Mouse (Mus musculus) heart, embryonic 16.5 days (tissue): Measurements from ENCODE around the gene Umad1. TPM values are rescaled to one million over a fixed set of nuclear protein-coding genes. Genes with fewer than 3 reads are reported as not detected.

Experiments used
- ATAC-seq: fragments of 200-750 bp; cut with Nextera tagmentation; replicated peaks from 2 replicates; pipeline ENCODE4 v1.8.0; 2017; ENCODE audit warnings: moderate number of reproducible peaks; ENCODE audit not compliant: insufficient read depth, low FRiP score; ENCODE audit errors: extremely low read depth
- H3K27ac ChIP-seq: fragments of 300-500 bp; sonication (generic); 2 replicates; pipeline ENCODE4 v1.5.1; 2014; ENCODE audit warnings: mild to moderate bottlenecking, low read length, control low read depth, moderate library complexity
- H3K27me3 ChIP-seq: fragments of 300-500 bp; sonication (generic); 2 replicates; pipeline ENCODE4 v1.6.1; 2014; ENCODE audit warnings: low read length, mixed read lengths; ENCODE audit not compliant: control insufficient read depth, insufficient read depth
- H3K36me3 ChIP-seq: fragments of 300-500 bp; sonication (generic); 2 replicates; pipeline ENCODE4 v1.6.1; 2014; ENCODE audit not compliant: control insufficient read depth, insufficient read depth
- H3K4me1 ChIP-seq: fragments of 300-500 bp; sonication (generic); 2 replicates; pipeline ENCODE4 v1.6.1; 2014; ENCODE audit warnings: low read length, mixed read lengths; ENCODE audit not compliant: control insufficient read depth, insufficient read depth
- H3K4me2 ChIP-seq: fragments of 300-500 bp; sonication (generic); 2 replicates; pipeline ENCODE4 v1.6.1; 2014; ENCODE audit warnings: low read depth, mild to moderate bottlenecking, control low read depth, low read length
- H3K4me3 ChIP-seq: fragments of 300-500 bp; sonication (generic); 2 replicates; pipeline ENCODE4 v1.5.1; 2014; ENCODE audit warnings: mild to moderate bottlenecking, control low read depth, low read length
- H3K9ac ChIP-seq: fragments of 300-500 bp; sonication (generic); 2 replicates; pipeline ENCODE4 v1.6.1; 2014; ENCODE audit warnings: low read length, control low read depth
- H3K9me3 ChIP-seq: fragments of 300-500 bp; sonication (generic); replicated peaks from 2 replicates; pipeline ENCODE4 v1.6.1; 2016; ENCODE audit warnings: low read length; ENCODE audit not compliant: control insufficient read depth
- WGBS: fragments of 180-500 bp; shearing (Covaris S2); extraction: QIAGEN DNeasy Blood & Tissue Kit; methylation state at CpG from one replicate; pipeline ENCODE4 v1.1.7; 2014; 5-methylcytosine and 5-hydroxymethylcytosine counted together
- polyA plus RNA-seq: library from polyadenylated mRNA; unstranded; fragments of >200 nt; fragmentation: Nextera tagmentation; extraction: Ambion mirVana; gene quantifications from 2 replicates; pipeline ENCODE4 v1.2.1, GENCODE M21; 2015

Umad1 gene
- 21.7 and 24.5 TPM in 2 replicates for polyA plus RNA-seq

DNA sequence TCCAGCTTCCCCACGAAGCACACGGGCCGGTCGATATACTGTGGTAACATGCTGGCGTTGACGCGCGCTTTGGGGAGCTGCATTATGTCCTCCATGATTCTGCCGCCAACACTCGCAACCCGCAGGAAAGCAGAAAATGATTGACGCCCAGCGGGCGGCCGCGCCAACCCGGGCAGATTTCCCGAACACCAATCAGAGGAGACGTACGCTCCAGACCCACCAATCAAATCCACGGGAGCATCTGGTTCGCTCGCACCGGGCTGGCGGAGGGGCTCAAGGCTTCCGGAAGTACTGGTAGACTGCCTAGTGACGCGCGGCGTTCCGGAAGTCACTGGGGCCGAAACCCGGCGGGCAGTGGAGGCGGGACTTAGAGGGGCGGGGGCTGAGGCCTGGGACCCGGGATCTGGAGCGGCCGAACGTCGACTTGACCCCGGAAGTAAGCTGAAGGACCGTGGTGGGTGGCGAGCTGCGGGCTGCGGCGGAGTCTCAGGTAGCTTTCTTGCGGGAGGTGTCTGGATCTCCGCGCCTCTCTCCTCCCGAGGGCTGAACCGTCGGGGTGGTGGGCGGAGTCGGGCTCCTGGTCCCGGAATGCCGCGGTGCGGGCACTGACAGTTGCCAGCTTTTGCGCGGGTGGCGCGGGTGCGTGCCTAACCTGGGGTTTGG, at the start of gene Umad1, which contains the start of the genes Rpa3 and Gm45062:
TSS of gene Umad1 (plus strand) at position 285 of the 663 bp plus-strand sequence.
TSS of gene Rpa3 (minus strand) at position 170 of the 663 bp plus-strand sequence.
TSS of gene Gm45062 (plus strand) at position 447 of the 663 bp plus-strand sequence.
- ATAC-seq = peak; percentile 100
- peaks cover 9% of the 10 kb centered on the region; the same call in 1 of the 2 replicates for H3K4me1 ChIP-seq
- no peaks in the 10 kb centered on the region; the same call in 1 of the 2 replicates for H3K36me3 ChIP-seq
- WGBS = under 1% methylated on average over 64 of the region's 64 CpGs
- no peaks in the 10 kb centered on the region for H3K27me3 ChIP-seq
- H3K4me2 ChIP-seq = peak within 1 kb of the TSS; percentile 77
- H3K9me3 ChIP-seq = no peaks in the 10 kb centered on the region
- peak within 1 kb of the TSS; percentile 74 for H3K27ac ChIP-seq
- H3K4me3 ChIP-seq = peak within 1 kb of the TSS; percentile 82
- peak within 1 kb of the TSS; percentile 82 for H3K9ac ChIP-seq

DNA sequence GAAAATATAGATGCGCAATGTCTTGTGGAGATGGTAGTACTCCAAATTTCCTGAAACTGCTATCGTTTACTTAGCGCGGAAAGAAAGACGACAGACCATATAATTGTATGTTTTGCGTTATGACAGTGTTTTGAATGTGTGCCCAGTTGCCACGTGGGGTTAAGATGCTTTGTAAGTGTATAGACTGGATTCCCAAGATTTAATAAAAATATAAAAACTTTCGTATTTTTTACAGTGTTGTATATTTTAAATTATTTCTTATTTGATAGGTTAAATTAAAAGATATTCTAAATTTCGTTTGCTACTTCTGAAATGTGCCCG, 49.3 kb upstream of the Umad1 start:
- Histone ChIP-seq H3K4me1 (peaks cover 9% of the 10 kb centered on the region), H3K27me3 (no peaks in the 10 kb centered on the region), H3K9me3 (no peaks in the 10 kb centered on the region), H3K36me3 (peaks cover 2% of the 10 kb centered on the region), H3K4me3 (peak overlapping the region; percentile 86), H3K9ac (peak overlapping the region; percentile 95), H3K4me2 (peak overlapping the region; percentile 87), H3K27ac (peak overlapping the region; percentile 94)
- 11% methylated on average over 10 of the region's 10 CpGs for WGBS
- no peak for ATAC-seq

DNA sequence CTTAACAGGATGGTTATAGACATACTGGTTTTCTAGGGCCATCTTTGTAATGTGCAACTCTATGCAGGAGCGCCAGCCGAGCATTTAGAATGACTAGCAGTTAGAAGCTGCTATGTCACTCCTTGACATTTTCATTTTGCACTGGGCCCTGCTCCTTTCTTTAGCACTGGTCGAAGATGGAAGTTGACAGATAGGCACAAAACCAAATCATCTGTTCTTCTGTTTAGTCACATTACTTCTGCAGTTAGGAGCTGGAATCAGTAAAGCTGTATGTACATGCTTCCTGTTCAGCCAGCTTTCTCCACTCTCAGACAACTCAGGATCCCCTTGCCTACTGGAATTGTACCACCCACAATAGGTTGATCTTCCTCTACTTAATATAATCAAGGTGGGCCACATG, 48.4 kb upstream of the Umad1 start:
- H3K27me3 ChIP-seq = no peaks in the 10 kb centered on the region
- peaks cover 10% of the 10 kb centered on the region for H3K36me3 ChIP-seq
- H3K27ac ChIP-seq = no peak overlapping the region
- no peak overlapping the region for H3K9ac ChIP-seq
- no peak overlapping the region for H3K4me2 ChIP-seq
- H3K4me3 ChIP-seq = no peak overlapping the region
- 81% methylated on average over 3 of the region's 3 CpGs for WGBS
- H3K4me1 ChIP-seq = peaks cover 9% of the 10 kb centered on the region
- no peaks in the 10 kb centered on the region for H3K9me3 ChIP-seq
- ATAC-seq = no peak

DNA sequence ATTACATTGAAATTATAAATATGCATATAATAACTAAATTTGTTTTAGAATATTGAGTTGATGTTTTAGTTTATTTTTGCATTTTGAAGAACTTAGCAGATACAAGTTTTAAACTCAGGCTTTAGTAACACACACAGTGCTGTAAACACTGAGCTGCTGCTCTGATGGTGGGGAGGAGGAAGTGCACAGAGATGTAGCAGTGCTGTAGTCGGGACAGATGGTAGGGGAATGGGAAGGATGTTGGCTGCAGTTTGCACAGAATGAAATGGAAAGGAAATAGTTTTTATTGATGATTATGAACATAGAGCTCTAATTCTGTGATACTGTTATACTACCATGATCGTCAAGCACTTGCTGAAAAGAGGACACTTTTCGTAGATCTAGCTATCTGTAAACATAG, 32.1 kb upstream of the Umad1 start:
- Histone ChIP-seq H3K9ac (no peak overlapping the region), H3K9me3 (no peaks in the 10 kb centered on the region), H3K36me3 (peaks cover 19% of the 10 kb centered on the region), H3K27me3 (no peaks in the 10 kb centered on the region), H3K4me3 (no peak overlapping the region), H3K4me1 (no peaks in the 10 kb centered on the region), H3K27ac (no peak overlapping the region), H3K4me2 (no peak overlapping the region)
- WGBS = 77% methylated on average over 3 of the region's 3 CpGs
- ATAC-seq = no peak

DNA sequence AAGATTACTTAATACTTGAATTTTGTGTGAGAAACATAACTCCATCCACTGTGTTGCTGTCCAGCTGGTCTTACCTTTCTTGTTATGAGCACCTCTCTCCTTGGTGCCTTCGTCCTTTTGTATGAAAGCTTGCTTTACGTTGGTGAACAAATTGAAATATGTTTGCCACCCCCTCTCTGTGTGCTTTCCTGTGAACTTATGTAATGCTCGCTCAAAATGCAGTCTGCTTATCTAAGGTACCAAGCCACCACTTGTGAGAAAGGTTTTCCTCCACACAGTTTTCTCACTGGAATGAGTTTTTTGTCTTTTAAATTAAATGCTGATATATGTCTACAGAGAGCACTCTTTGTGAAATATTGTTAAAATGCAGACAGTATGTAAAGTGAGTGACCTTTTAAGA, 30.5 kb upstream of the Umad1 start:
- ATAC-seq = no peak
- 85% methylated on average over 3 of the region's 3 CpGs for WGBS
- H3K27me3 ChIP-seq = no peaks in the 10 kb centered on the region
- H3K9ac ChIP-seq = no peak overlapping the region
- no peaks in the 10 kb centered on the region for H3K9me3 ChIP-seq
- peaks cover 20% of the 10 kb centered on the region for H3K36me3 ChIP-seq
- H3K4me3 ChIP-seq = no peak overlapping the region
- H3K4me2 ChIP-seq = no peak overlapping the region
- H3K4me1 ChIP-seq = no peaks in the 10 kb centered on the region
- no peak overlapping the region for H3K27ac ChIP-seq

DNA sequence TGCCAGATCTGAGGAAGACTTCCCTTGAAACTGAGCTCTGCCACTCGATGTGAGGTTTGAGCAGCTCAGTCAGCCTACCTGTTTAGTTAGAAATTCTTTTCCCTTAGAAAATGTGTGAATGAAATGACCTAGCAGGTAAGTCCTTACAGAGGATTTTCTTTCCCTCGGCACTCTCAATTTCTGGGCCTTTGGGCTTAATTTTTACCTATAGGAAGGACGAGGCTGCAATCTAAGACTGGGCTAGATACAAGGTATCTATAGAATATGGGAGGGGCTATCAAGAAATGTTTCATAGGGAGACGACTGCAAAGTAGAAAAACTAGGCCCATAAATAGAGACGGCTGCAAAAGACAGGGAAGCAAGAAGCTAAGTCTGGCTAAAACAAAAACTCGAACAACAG, 772 bp upstream of the Umad1 start:
- no peaks in the 10 kb centered on the region for H3K27me3 ChIP-seq
- no peak for ATAC-seq
- peaks cover 9% of the 10 kb centered on the region; the same call in 1 of the 2 replicates for H3K4me1 ChIP-seq
- peak overlapping the region; percentile 82 for H3K9ac ChIP-seq
- H3K27ac ChIP-seq = peak overlapping the region; percentile 74
- peak overlapping the region; percentile 70 for H3K4me2 ChIP-seq
- H3K4me3 ChIP-seq = peak overlapping the region; percentile 82
- H3K9me3 ChIP-seq = no peaks in the 10 kb centered on the region
- 7% methylated on average over 6 of the region's 6 CpGs for WGBS
- no peaks in the 10 kb centered on the region; the same call in 1 of the 2 replicates for H3K36me3 ChIP-seq

DNA sequence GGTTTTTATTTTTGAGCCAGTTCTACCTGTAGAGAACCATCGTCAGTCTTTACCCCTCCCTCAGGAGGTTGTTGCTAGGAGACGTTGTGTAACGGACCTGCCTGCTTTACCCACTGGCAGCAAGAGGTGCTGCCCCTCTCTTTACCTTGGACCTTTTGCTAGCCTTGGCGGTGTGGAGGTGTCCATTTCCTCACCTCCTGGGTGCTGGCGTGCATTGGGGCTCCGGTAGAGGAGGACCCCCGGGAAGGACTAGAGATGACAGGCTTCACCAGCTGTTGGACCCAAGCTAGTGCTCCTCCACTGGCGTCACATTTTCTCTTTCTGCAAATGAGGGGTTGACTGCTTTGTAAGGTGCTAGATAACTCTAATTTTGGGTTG, 568 bp downstream of the Umad1 start:
- Histone ChIP-seq H3K4me3 (peak overlapping the region; percentile 82), H3K9ac (peak overlapping the region; percentile 82), H3K4me1 (peaks cover 9% of the 10 kb centered on the region; the same call in 1 of the 2 replicates), H3K36me3 (no peaks in the 10 kb centered on the region), H3K27ac (peak overlapping the region; percentile 64), H3K4me2 (peak overlapping the region; percentile 77), H3K27me3 (no peaks in the 10 kb centered on the region), H3K9me3 (no peaks in the 10 kb centered on the region)
- no peak for ATAC-seq
- WGBS = under 1% methylated on average over 8 of the region's 8 CpGs

DNA sequence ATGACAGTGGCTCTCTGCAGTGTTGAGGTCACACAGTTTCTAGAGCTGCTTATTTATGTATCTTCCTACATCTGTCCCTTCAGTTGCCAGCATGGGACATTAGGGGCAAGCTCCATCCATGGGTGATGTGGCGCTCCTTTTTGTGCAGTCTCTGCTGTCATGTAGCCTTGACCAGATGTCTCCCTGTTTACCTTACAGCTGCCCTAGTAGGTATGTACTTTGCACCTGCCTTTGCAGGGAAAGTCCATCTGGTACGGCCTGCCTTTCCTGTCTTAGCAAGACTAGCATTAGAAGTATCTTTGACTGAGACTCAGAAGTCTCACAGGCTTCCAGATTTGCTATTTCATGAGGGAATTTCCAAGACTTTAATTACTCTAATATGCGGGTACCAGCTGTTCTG, 12.0 kb downstream of the Umad1 start:
- WGBS = 89% methylated on average over 3 of the region's 3 CpGs
- H3K36me3 ChIP-seq = no peaks in the 10 kb centered on the region
- H3K9ac ChIP-seq = no peak overlapping the region
- no peak for ATAC-seq
- no peaks in the 10 kb centered on the region for H3K4me1 ChIP-seq
- H3K9me3 ChIP-seq = no peaks in the 10 kb centered on the region
- H3K27ac ChIP-seq = no peak overlapping the region
- no peaks in the 10 kb centered on the region for H3K27me3 ChIP-seq
- no peak overlapping the region for H3K4me2 ChIP-seq
- no peak overlapping the region for H3K4me3 ChIP-seq

DNA sequence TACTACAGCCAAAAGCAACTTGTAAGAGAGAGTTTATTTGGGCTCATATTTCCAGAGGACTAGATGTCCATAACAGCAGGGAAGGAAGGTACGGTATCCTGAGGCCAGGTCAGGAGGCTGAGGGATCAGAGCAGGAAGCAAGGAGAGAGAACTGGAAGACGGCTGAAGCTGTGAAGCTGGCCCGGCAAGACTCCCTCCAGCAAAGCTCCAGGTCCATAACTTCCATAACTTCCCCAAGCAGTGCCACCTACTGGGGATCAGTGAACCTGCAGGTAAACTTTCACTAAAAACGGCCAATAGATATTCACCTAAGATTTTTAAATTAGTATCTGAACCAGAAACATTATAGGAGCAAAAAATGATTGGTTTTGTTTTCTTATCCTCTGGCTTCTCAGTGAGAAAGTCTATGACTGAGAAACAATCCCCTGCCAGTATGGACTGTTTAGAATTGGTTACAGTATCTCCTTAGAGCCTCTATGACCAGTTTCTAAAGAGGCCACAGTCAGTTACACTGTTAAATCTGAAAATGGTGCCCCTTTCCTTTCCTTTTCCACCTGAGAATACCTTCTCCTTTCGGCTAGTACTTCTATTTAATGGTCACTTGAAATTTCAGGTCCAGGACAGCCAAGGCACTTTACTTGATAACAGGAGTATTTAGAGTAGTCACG, 15.4 kb downstream of the Umad1 start:
- ATAC-seq = no peak

More for the DNA sequence above, 15.4 kb downstream of the Umad1 start:
- H3K4me3 ChIP-seq = no peak overlapping the region
- no peak overlapping the region for H3K27ac ChIP-seq
- H3K9ac ChIP-seq = no peak overlapping the region
- H3K4me1 ChIP-seq = peaks cover 4% of the 10 kb centered on the region; the same call in 1 of the 2 replicates
- no peaks in the 10 kb centered on the region for H3K9me3 ChIP-seq
- no peak overlapping the region for H3K4me2 ChIP-seq
- WGBS = 33% methylated on average over 6 of the region's 6 CpGs
- H3K27me3 ChIP-seq = no peaks in the 10 kb centered on the region
- peaks cover 3% of the 10 kb centered on the region; the same call in 1 of the 2 replicates for H3K36me3 ChIP-seq
